Mouse (Mus musculus) heart, postnatal 36 days (tissue): ENCODE measurements at regions not wholly inside any gene's neighbourhood (a gene's known extent, or its start where the extent isn't known, plus 50 kb on each side); places are given as distances from the start of the nearest gene placed in this dataset.

Experiments
- DNase-seq, 2 experiments: peaks; one replicate each; pipeline ENCODE4 v3.0.0; 2021 to 2022
- intact Hi-C: fragments of 180-260 bp; cut with DNase I; formaldehyde crosslinking; loops from one replicate; pipeline ENCODE4 v1.15.1; 2025

GRCm38 (mm10) chr9:47423462-47423832 is 106.5 kb upstream of the Cadm1 start:
- intact Hi-C loops: loop anchor here (10.0 kb wide), 1 partner anchor 101 kb away; no protein-coding TSS in a partner anchor
- no peak for DNase-seq

DNA sequence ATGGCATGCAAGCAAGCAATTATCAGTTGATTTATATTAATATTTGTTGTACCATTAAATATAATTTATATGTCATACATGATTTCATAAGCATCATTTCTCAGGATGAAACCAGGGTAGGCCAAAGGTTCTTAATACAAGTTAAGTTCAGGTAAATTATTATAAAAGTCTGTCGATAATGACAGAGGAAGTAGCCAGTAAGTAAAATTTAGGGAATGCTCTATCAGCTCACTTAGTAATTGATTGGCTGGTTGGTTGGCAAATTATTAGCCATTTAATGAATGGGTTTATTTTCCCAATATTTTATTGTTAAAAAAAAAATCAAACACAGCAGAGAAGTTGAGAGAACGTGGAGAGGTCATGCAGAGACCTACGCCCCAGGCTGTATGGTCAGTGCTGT is 105.8 kb upstream of the Cadm1 start:
- intact Hi-C loops: loop anchor here (10.0 kb wide), 1 partner anchor 101 kb away; no protein-coding TSS in a partner anchor
- DNase-seq: no peak

DNA sequence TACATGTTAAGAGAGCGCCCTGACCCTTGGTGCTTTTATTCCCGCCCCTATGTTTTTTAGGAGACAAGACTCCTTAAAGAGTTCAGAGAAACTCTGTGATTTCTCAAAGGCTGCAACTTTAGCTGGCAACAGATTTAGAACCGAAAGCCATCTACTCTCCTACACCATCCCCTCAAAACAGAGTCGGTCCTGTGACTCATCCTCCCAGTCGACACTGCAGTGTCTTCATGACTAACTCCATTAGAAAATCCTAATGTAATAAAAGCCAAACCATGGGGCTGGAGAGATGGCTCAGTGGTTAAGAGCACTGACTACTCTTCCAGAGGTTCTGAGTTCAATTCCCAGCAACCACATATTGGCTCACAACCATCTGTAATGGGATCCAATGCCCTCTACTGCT is 103.3 kb upstream of the Cadm1 start:
- intact Hi-C loops: loop anchor here (10.0 kb wide), 1 partner anchor 98 kb away; no protein-coding TSS in a partner anchor
- DNase-seq: no peak

GRCm38 (mm10) chr9:47428710-47429341 is 101.1 kb upstream of the Cadm1 start:
- intact Hi-C loops: loop anchor here (10.0 kb wide), 1 partner anchor 96 kb away; no protein-coding TSS in a partner anchor
- DNase-seq: no peak

GRCm38 (mm10) chr9:47429691-47430090 is 100.3 kb upstream of the Cadm1 start:
- DNase-seq: no peak
- intact Hi-C loops: loop anchor here (10.0 kb wide), 1 partner anchor 95 kb away; no protein-coding TSS in a partner anchor

GRCm38 (mm10) chr9:47432715-47433114 is 97.3 kb upstream of the Cadm1 start:
- DNase-seq: no peak
- intact Hi-C loops: no loop called here

DNA sequence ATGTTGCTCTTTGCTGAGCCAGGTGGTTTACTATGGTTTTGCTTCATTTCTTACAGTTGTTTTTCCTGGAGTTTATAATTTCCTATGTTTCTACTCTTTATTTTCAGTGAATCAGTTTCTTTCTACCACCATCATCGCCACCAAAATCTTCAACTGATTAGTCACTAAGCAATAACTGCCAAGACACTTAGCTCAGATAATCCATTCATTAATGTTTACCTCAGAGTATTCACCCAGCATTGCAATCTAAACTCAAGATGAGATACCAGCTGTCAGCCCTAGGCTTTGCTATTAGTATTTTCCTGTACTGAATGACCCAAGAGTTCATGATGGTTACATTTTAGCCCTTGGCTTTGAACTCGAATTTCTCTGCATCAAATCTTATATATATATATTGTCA is 96.8 kb upstream of the Cadm1 start:
- intact Hi-C loops: no loop called here
- DNase-seq: no peak

- intact Hi-C loops: no loop called here
- DNase-seq: no peak
Measured at GRCm38 (mm10) chr9:47434091-47434490, 95.9 kb upstream of the Cadm1 start.

DNA sequence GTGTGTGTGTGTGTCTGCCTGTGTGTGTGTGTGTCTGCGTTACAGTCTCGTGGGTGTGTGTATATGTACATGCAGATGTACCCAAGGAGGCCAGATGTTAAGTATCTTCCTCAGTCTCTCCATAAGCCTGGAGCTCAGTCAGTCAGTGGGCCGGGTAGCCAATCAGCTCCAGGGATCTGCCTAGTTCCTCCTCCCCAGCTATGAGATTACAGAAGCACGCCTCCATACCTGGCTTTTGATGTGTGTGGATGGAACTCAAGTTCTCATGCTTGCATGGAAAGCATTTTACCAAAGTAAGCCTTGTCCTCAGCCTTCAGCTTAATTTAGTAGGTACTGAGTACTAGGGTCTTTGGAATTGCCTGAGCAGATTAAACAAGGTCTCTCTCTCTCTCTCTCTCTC is 91.0 kb upstream of the Cadm1 start:
- DNase-seq: no peak
- intact Hi-C loops: no loop called here

DNA sequence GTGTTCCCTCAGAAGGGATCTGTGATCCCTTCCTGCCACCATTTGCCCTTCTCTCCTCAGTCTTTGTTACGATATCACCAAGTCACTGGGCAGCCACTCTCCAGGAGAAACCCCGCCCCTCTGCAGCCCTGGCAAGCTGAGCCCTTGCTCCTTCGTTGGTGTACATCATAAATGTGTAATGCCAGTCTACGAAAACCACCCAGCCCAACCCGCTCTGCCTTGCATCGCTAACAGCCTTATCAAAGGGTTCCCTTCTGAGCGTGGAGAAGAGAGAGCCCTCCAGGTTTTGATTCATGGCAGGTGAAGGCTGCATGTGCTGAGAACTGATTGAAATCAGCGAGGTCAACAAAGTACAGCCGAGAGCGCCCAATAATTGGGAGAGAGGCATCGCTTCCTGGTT is 90.5 kb upstream of the Cadm1 start:
- intact Hi-C loops: no loop called here
- DNase-seq: no peak

DNA sequence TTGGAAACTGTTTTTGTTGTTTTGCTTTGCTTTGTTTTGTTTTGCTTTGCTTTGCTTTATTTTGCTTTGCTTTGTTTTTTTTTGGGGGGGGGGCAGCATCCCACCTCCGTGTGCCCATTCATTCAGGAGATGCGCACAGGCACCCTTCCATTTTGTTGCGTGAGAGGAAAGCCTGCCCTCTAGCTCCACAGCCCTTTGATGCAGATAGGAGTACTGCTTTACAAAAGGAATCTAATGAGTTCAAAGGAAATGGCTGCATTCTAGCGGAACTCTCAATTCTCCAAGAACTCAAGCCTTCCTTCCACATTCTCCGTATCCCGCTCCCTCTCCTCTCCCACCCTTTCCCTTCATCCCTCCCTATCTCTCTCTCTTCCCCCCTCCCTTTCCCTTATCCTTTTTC is 89.8 kb upstream of the Cadm1 start:
- intact Hi-C loops: no loop called here

GRCm38 (mm10) chr9:47441155-47441554 is 88.8 kb upstream of the Cadm1 start:
- DNase-seq: no peak
- intact Hi-C loops: no loop called here

More for the DNA sequence above, 89.8 kb upstream of the Cadm1 start:
- DNase-seq: no peak

- intact Hi-C loops: no loop called here
- no peak for DNase-seq
Measured at GRCm38 (mm10) chr9:47444168-47444567, 85.8 kb upstream of the Cadm1 start.

DNA sequence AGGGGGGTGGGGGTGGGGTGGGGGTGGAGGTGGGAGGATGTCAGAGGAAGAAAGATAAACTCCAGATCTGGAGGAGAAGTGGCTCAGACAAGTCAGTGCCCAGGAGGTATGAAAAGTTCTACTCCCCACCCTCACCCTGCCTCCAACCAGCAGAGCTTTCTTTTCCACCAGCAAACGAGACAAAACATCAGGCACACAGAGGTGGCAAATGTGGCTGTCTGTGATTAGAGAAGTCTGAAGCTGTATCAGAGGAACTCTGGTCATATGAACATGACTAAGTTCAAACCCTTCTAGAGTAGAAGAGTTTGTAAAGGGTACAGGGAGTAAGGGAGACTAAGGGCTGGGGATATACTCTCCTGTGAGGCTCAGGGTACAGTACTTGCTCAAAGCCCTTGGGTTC is 85.2 kb upstream of the Cadm1 start:
- intact Hi-C loops: no loop called here
- DNase-seq: no peak

DNA sequence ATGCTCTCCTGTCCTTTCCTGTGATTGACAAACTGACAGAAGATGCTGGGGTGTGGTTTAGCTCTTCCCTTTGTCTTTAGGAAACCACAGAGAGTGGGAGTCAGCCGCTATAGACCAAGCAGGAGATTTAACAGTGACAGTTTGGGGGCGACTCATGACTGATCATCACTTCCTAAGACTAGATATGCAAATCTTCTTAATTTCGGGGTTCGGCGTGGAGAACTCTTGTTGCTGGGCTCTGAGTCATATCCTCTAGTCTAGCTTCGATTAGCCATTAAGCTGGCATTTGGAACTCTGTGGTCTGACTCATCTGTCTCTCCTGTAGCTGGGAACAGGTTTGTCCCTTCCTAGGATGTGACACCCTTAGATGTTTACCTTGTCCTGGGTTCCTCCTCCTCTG is 84.6 kb upstream of the Cadm1 start:
- intact Hi-C loops: no loop called here

DNA sequence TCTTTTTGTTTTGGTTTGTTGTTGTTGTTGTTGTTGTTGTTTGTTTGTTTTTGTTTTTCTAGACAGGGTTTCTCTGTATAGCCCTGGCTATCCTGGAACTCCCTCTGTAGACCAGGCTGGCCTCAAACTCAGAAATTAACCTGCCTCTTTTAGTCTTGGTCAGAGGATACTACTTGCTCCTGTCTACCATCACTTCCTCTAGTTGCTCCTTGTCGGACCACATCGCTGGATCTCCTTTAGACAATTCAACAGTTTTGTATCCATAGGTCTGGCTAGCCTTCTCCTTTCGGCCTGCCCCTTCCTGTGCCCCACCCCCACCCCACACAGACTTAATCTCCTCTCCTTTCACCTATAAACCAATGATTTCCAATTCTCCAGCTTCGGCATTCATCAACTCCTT is 77.2 kb upstream of the Cadm1 start:
- no peak for DNase-seq

More for the DNA sequence above, 84.6 kb upstream of the Cadm1 start:
- no peak for DNase-seq

GRCm38 (mm10) chr9:47458721-47459418 is 71.1 kb upstream of the Cadm1 start:
- DNase-seq: peak; percentile 13 to 36
- intact Hi-C loops: no loop called here

More for the DNA sequence above, 77.2 kb upstream of the Cadm1 start:
- intact Hi-C loops: no loop called here

GRCm38 (mm10) chr9:47459461-47460049 is 70.4 kb upstream of the Cadm1 start:
- DNase-seq: no peak
- intact Hi-C loops: no loop called here

- intact Hi-C loops: no loop called here
Measured at GRCm38 (mm10) chr9:47460241-47460640, 69.7 kb upstream of the Cadm1 start.

DNA sequence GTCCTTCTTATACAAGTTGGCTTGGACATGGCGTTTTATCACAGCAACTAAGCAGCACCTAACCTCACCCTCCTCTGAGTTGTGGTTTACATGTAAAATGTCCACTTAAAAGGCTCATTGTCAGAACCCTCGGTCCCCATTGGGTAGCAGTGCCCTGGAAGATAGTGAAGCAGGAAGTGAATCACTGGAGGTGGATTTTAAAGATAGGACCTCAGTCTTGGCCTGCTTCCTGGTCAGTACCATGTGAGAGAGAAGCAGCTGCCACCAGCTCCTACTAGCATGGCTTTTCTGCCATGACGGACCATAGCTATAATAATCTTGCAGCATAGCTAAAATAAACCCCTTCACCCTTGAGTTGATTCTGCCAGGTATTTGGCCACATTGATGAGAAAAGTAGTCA is 68.1 kb upstream of the Cadm1 start:
- DNase-seq: no peak
- intact Hi-C loops: no loop called here

More at GRCm38 (mm10) chr9:47460241-47460640, 69.7 kb upstream of the Cadm1 start:
- DNase-seq: no peak

- intact Hi-C loops: no loop called here
- DNase-seq: no peak
Measured at GRCm38 (mm10) chr9:47466767-47467166, 63.2 kb upstream of the Cadm1 start.

GRCm38 (mm10) chr9:47467815-47468214 is 62.2 kb upstream of the Cadm1 start:
- DNase-seq: no peak
- intact Hi-C loops: no loop called here
